Mouse (Mus musculus) T-helper 1 cell (primary cell): ENCODE measurements around the gene Sirt5.

Experiments used
- in situ Hi-C: fragments of 300-600 bp; cut with MboI, MseI; formaldehyde crosslinking; loops from one replicate; pipeline ENCODE4 v1.15.1; 2025; ENCODE audit warnings: high pct_unique_total_duplicates

The Sirt5 gene

GRCm38 (mm10) chr13:43372892-43373291, 7.6 kb downstream of the Sirt5 start:
- in situ Hi-C loops = loop anchor here (25.0 kb wide), 1 partner anchor 364 kb away; no protein-coding TSS in a partner anchor

- in situ Hi-C loops = loop anchor here (25.0 kb wide), 1 partner anchor 363 kb away; no protein-coding TSS in a partner anchor
These were observed 8.9 kb downstream of the Sirt5 start for GRCm38 (mm10) chr13:43374205-43374604.

- in situ Hi-C loops = loop anchor here (25.0 kb wide), 1 partner anchor 362 kb away; no protein-coding TSS in a partner anchor
These were observed 9.7 kb downstream of the Sirt5 start for GRCm38 (mm10) chr13:43374918-43375432.

- in situ Hi-C loops = no loop called here
These were observed 14.7 kb downstream of the Sirt5 start for GRCm38 (mm10) chr13:43379989-43380388.

- in situ Hi-C loops = no loop called here
These were observed 20.0 kb downstream of the Sirt5 start for GRCm38 (mm10) chr13:43385321-43385720.

GRCm38 (mm10) chr13:43397700-43398296, 32.5 kb downstream of the Sirt5 start:
- in situ Hi-C loops = no loop called here

GRCm38 (mm10) chr13:43398297-43399080, 33.2 kb downstream of the Sirt5 start, which contains the start of gene Nol7:
Nol7 (plus strand) TSS chr13:43398390.
- in situ Hi-C loops = no loop called here

- in situ Hi-C loops = no loop called here
These were observed 34.3 kb downstream of the Sirt5 start for GRCm38 (mm10) chr13:43399576-43399975.

GRCm38 (mm10) chr13:43412311-43412710, 47.0 kb downstream of the Sirt5 start:
- in situ Hi-C loops = no loop called here

GRCm38 (mm10) chr13:43413611-43414010, 48.3 kb downstream of the Sirt5 start:
- in situ Hi-C loops = no loop called here

GRCm38 (mm10) chr13:43415249-43415648, 50.0 kb downstream of the Sirt5 start:
- in situ Hi-C loops = no loop called here

- in situ Hi-C loops = loop anchor here (25.0 kb wide), 1 partner anchor 884 kb away; no protein-coding TSS in a partner anchor
These were observed 63.1 kb downstream of the Sirt5 start for GRCm38 (mm10) chr13:43428436-43428835.

GRCm38 (mm10) chr13:43433395-43433794, 68.1 kb downstream of the Sirt5 start:
- in situ Hi-C loops = loop anchor here (25.0 kb wide), 1 partner anchor 879 kb away; no protein-coding TSS in a partner anchor

- in situ Hi-C loops = loop anchor here (25.0 kb wide), 1 partner anchor 872 kb away; no protein-coding TSS in a partner anchor
These were observed 75.1 kb downstream of the Sirt5 start for GRCm38 (mm10) chr13:43440376-43440775.

GRCm38 (mm10) chr13:43442551-43442950, 77.3 kb downstream of the Sirt5 start:
- in situ Hi-C loops = loop anchor here (25.0 kb wide), 1 partner anchor 870 kb away; no protein-coding TSS in a partner anchor

GRCm38 (mm10) chr13:43443706-43444105, 78.4 kb downstream of the Sirt5 start:
- in situ Hi-C loops = loop anchor here (25.0 kb wide), 1 partner anchor 869 kb away; no protein-coding TSS in a partner anchor

GRCm38 (mm10) chr13:43444717-43445116, 79.4 kb downstream of the Sirt5 start:
- in situ Hi-C loops = loop anchor here (25.0 kb wide), 1 partner anchor 868 kb away; no protein-coding TSS in a partner anchor
